8 mouse cellular contexts compared by ENCODE assay signal in the genomic region with DNA sequence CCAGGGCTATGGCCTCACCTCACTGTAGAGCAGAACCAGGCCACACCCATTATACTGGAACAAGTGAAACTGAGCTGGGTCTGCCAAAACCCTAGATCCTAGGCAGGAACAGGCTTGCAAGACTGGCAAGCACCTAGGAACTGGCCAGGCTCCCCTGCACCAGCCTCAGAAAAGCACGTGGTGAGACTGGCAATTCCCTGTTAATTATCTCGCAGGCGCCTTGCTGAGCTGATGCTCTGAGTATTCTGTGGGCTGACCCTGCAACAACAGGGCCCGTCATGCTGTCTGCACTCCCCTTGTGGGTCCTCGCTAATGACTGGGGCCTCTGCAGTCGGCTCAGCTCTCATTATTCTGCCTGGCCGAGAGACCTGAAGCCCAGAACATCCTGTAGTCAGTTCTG. TPM values are rescaled to one million over a fixed set of nuclear protein-coding genes. Genes with fewer than 3 reads are reported as not detected.
DNase-seq lines count a peak whose midpoint lies in the region; ATAC-seq and TF ChIP-seq lines count a peak whose summit lies in the region.

No protein-coding gene starts in this region.

- no peak overlapping the region for H3K9ac ChIP-seq in lung, postnatal 0 days (replicated peaks; ENCODE audit: low read depth)
- no peak overlapping the region for H3K9ac ChIP-seq in heart, embryonic 12.5 days

- no peaks in the 10 kb centered on the region for H3K9me3 ChIP-seq in lung, postnatal 0 days (ENCODE audit: low read length)
- no peaks in the 10 kb centered on the region for H3K9me3 ChIP-seq in heart, embryonic 12.5 days (replicated peaks)

- no peak for TF ChIP-seq EP300 in lung, postnatal 0 days (IDR thresholded peaks at IDR 0.05)

- no peaks in the 10 kb centered on the region for H3K4me1 ChIP-seq in lung, postnatal 0 days (ENCODE audit: insufficient read depth, low read depth, low read length)
- H3K4me1 ChIP-seq in heart, embryonic 12.5 days (replicated peaks), result peaks cover 96% of the 10 kb centered on the region

- no peak overlapping the region for H3K4me3 ChIP-seq in lung, postnatal 0 days (ENCODE audit: low read depth, low read length)
- H3K4me3 ChIP-seq in heart, embryonic 12.5 days, result no peak overlapping the region

- 0 out of 2 replicates have a peak, but pooled peaks cover 14% of the 10 kb centered on the region for H3K36me3 ChIP-seq in lung, postnatal 0 days (ENCODE audit: insufficient read depth, low read length)
- H3K36me3 ChIP-seq in heart, embryonic 12.5 days, result peaks cover 42% of the 10 kb centered on the region

- 74% methylated on average over 7 of the region's 7 CpGs for WGBS in lung, postnatal 0 days
- 36% methylated on average over 7 of the region's 7 CpGs for WGBS in heart, embryonic 12.5 days

- no peak for TF ChIP-seq CTCF in lung, postnatal 0 days (IDR thresholded peaks at IDR 0.05)

- H3K4me2 ChIP-seq in lung, postnatal 0 days (replicated peaks; ENCODE audit: low read depth, low read length), result no peak overlapping the region
- H3K4me2 ChIP-seq in heart, embryonic 12.5 days, result no peak overlapping the region

- DNase-seq in adrenal gland, postnatal 10 days, result peak; percentile 25
- no peak for DNase-seq in adrenal gland, adult 8-10 months
- DNase-seq in lung, postnatal 0 days (ENCODE audit: low spot score), result peak; percentile 15
- DNase-seq in lung, postnatal 36 days, result no peak
- DNase-seq in retina, embryonic 14.5 days (ENCODE audit: low spot score), result peak; percentile 78
- no peak for DNase-seq in lung, postnatal 10 days
- no peak for DNase-seq in lung, postnatal 4 days

- ATAC-seq in lung, postnatal 0 days, result no peak
- no peak for ATAC-seq in heart, embryonic 12.5 days (ENCODE audit: insufficient number of reproducible peaks, low FRiP score)

- no peak overlapping the region for H3K27ac ChIP-seq in lung, postnatal 0 days (ENCODE audit: low read length)
- peak overlapping the region; percentile 55 for H3K27ac ChIP-seq in heart, embryonic 12.5 days (ENCODE audit: poor library complexity, severe bottlenecking)

- no peaks in the 10 kb centered on the region for H3K27me3 ChIP-seq in lung, postnatal 0 days (replicated peaks; ENCODE audit: insufficient read depth, low read length)
- no peaks in the 10 kb centered on the region for H3K27me3 ChIP-seq in heart, embryonic 12.5 days (replicated peaks)

RNA-seq across cellular contexts. Expression of a gene that starts 57.7 kb away (rescaled TPM):
- 10 to 100 TPM; 47.9 to 66.6 TPM for total RNA-seq in adrenal gland, postnatal 10 days (2021)
- 10 to 100 TPM; 17.3 to 23.5 (median 19.4) TPM for total RNA-seq in adrenal gland, adult 8-10 months (2022)
- polyA plus RNA-seq in lung, postnatal 0 days (2015; fragmentation: Nextera tagmentation; extraction: Ambion mirVana), result 11.2 and 13.8 TPM in 2 replicates
- 101 and 104 TPM in 2 replicates for polyA plus RNA-seq in heart, embryonic 12.5 days (2016; fragmentation: Nextera tagmentation; extraction: Ambion mirVana)

Comparison
In these comparisons a context has a peak if more than half of its experiments do, and no peak if none do; other contexts are left out.
1. DNase-seq: peak in adrenal gland, postnatal 10 days (single experiment), lung, postnatal 0 days (single experiment) and retina, embryonic 14.5 days (single experiment); none in adrenal gland, adult 8-10 months (single experiment), lung, postnatal 36 days (single experiment), lung, postnatal 10 days (single experiment) and lung, postnatal 4 days (0 of 2).